Mouse (Mus musculus) Patski (cell line): ENCODE data around the gene Yy1. TPM values are rescaled to one million over a fixed set of nuclear protein-coding genes. Genes with fewer than 3 reads are reported as not detected.

Source experiments
- ATAC-seq: fragments of 100-300 bp; one replicate; pipeline ENCODE4 v1.8.0; 2021
- CTCF ChIA-PET: fragments of 350-600 bp; sonication (Branson Sonifier 250); formaldehyde crosslinking; loops from one replicate; lab custom pipeline; 2022; ENCODE audit warnings: inconsistent platforms; lab: Charles Lee
- POLR2A ChIA-PET: fragments of 350-600 bp; sonication (Branson Sonifier 250); formaldehyde crosslinking; loops from one replicate; lab custom pipeline; 2022; ENCODE audit warnings: antibody characterized with exemption, inconsistent platforms; lab: Charles Lee
- DNase-seq: peaks from one replicate; pipeline ENCODE4 v3.0.0-alpha.2; 2011; ENCODE audit warnings: low read depth, low spot score
- H3K27me3 ChIP-seq: fragments of 371-371 bp; one replicate; pipeline ENCODE4 v1.5.1; 2021
- CTCF ChIP-seq: fragments of 100-300 bp; IDR thresholded peaks from one replicate; pipeline ENCODE4 v1.5.1; 2021
- in situ Hi-C: fragments of 300-500 bp; cut with MboI; formaldehyde crosslinking; loops from 3 replicates; pipeline ENCODE4 v1.11.1; 2018; ENCODE audit warnings: low pct_unique_long_range_greater_than_20kb, mixed read lengths
- polyA plus RNA-seq: library from polyadenylated mRNA; unstranded; gene quantifications from one replicate; pipeline ENCODE4 v1.2.3, GENCODE M21; 2021

Gene Yy1
- polyA plus RNA-seq, 1 experiment from 2014 or later = 53.2 TPM

GRCm38 (mm10) chr12:108825561-108826224 lies 32.9 kb downstream of the Yy1 start:
- in situ Hi-C loops = no loop called here
- TF ChIP-seq CTCF = no peak
- DNase-seq = no peak
- H3K27me3 ChIP-seq = no peaks in the 10 kb centered on the region
- CTCF ChIA-PET = no interaction called here
- ATAC-seq = no peak
- POLR2A ChIA-PET = no interaction called here

- ChIA-PET POLR2A (no interaction called here), CTCF (no interaction called here)
- DNase-seq (no peak), ATAC-seq (no peak)
- H3K27me3 ChIP-seq = no peaks in the 10 kb centered on the region
- TF ChIP-seq CTCF = no peak
- in situ Hi-C loops = no loop called here
Measured at GRCm38 (mm10) chr12:108826282-108826957, 33.6 kb downstream of the Yy1 start.

DNA sequence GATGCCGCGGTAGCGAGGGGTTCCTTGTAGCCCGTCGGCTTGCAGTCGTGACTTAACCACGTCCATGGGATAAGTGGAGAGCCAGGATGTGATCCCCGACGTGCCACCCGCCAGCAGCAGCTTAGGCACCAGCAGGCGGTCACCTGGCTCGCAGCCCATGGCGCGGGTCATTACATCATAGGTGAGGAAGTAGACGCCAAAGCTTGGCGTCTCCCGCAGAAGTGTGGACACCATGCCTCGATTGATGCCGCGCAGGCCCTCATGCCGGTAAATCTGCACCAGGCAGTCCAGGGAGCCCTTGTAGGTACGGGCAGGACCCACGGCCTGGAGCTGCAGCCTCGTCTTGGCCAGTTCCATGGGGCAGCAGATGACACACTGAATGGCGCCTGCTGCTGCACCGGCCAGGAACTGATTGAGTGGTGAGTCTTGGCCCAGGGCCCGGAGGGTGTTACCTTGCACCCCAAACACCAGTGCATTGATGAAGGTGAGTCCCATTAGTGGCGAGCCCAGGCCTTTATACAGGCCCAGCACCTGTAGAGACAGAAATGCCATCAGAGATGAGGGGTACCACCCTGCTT lies 34.3 kb downstream of the Yy1 start:
- ATAC-seq = no peak
- DNase-seq = no peak
- ChIA-PET CTCF (interaction anchor here (1.8 kb wide), 1 partner anchor 8 kb away, joined by 5 read pairs; no protein-coding TSS in a partner anchor), POLR2A (no interaction called here)
- no peaks in the 10 kb centered on the region for H3K27me3 ChIP-seq
- TF ChIP-seq CTCF = no peak
- in situ Hi-C loops = no loop called here

DNA sequence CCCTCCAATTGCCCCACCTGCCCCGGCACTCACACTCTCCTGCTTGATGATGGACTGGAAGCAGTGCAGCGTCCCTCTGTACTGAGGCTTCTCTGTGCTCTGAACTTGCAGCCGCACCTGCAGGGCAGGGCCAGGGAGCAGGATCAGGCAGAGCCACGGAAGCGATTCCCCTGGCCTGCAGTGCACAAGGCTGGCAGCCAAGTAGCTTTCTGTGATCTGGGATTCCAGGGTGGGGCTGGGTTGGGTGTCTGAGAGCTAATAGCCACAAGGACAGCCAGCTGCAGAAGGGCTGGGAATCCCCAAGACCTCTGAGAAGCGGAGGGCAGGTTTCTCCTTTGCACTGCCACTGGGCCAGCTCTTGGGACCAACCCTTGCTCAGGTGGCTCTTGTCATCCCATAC lies 34.9 kb downstream of the Yy1 start:
- no peak for TF ChIP-seq CTCF
- in situ Hi-C loops = no loop called here
- no peaks in the 10 kb centered on the region for H3K27me3 ChIP-seq
- DNase-seq = no peak
- no peak for ATAC-seq
- ChIA-PET POLR2A (no interaction called here), CTCF (interaction anchor here (1.8 kb wide), 1 partner anchor 9 kb away, joined by 5 read pairs; no protein-coding TSS in a partner anchor)

DNA sequence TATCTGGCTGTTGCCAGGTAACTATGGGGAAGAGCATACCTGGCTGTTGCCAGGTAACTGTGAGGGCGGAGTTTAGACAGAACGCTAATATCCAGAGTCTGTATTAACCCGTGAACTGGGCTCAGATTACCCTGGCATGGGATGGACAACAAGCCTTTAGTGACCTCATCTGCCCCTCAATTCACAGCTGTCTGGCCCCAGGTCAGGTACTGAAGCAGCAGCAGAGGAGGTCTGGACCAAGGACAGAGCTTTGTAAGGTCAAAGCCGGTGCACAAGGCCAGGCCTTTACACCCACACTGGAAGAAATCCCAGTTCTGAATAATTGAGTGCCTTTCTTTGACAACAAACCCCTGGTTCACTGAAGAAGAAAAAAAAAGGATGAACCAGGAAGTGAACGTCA lies 36.9 kb downstream of the Yy1 start:
- H3K27me3 ChIP-seq = no peaks in the 10 kb centered on the region
- DNase-seq = no peak
- ChIA-PET POLR2A (interaction anchor here (0.9 to 1.0 kb wide), 2 partner anchors 10 to 16 kb away, joined by 3 to 4 read pairs; no protein-coding TSS in a partner anchor), CTCF (interaction anchor here (2.6 kb wide), 1 partner anchor 9 kb away, joined by 7 read pairs; no protein-coding TSS in a partner anchor)
- in situ Hi-C loops = no loop called here
- TF ChIP-seq CTCF = no peak
- ATAC-seq = no peak

GRCm38 (mm10) chr12:108830358-108830757 lies 37.6 kb downstream of the Yy1 start:
- in situ Hi-C loops = no loop called here
- DNase-seq (no peak), ATAC-seq (no peak)
- H3K27me3 ChIP-seq = no peaks in the 10 kb centered on the region
- ChIA-PET CTCF (interaction anchor here (0.6 to 2.6 kb wide), 2 partner anchors 10 to 32 kb away, joined by 3 to 7 read pairs; no protein-coding TSS in a partner anchor), POLR2A (interaction anchor here (0.9 to 1.2 kb wide), 3 partner anchors 10 to 38 kb away, joined by 3 to 4 read pairs (median 3); partner anchors contain the start of gene Yy1)
- TF ChIP-seq CTCF = no peak

GRCm38 (mm10) chr12:108831966-108832643 lies 39.3 kb downstream of the Yy1 start:
- in situ Hi-C loops = no loop called here
- no peaks in the 10 kb centered on the region for H3K27me3 ChIP-seq
- DNase-seq (peak; percentile 84), ATAC-seq (peak; percentile 33)
- CTCF ChIA-PET = interaction anchor here (2.6 kb wide), 1 partner anchor 12 kb away, joined by 7 read pairs; no protein-coding TSS in a partner anchor
- TF ChIP-seq CTCF = no peak
- POLR2A ChIA-PET = no interaction called here

- CTCF ChIA-PET = no interaction called here
- H3K27me3 ChIP-seq = no peaks in the 10 kb centered on the region
- ATAC-seq = no peak
- POLR2A ChIA-PET = no interaction called here
- no peak for TF ChIP-seq CTCF
- no peak for DNase-seq
- in situ Hi-C loops = no loop called here
Measured at GRCm38 (mm10) chr12:108832851-108833250, 40.1 kb downstream of the Yy1 start.

DNA sequence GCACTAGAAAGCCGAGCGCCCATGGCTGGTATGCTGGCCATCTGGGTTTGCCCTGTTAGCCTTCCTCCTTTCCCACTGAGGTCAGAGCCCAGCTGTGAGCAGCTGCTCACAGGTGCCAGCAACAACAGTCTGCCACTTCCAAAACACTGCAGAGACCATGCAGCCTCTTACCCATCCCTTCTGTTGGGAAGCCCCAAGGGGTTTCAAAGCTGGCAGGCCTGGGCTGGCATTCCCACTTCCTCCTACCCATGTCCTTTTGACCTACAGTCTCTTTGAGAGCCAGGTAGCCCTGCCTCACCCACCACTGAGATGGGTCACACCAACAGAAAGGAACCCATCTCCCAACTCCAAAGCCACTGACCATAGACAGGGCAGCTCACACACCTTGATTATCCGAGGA lies 40.6 kb downstream of the Yy1 start:
- ChIA-PET CTCF (no interaction called here), POLR2A (no interaction called here)
- no peak for ATAC-seq

DNA sequence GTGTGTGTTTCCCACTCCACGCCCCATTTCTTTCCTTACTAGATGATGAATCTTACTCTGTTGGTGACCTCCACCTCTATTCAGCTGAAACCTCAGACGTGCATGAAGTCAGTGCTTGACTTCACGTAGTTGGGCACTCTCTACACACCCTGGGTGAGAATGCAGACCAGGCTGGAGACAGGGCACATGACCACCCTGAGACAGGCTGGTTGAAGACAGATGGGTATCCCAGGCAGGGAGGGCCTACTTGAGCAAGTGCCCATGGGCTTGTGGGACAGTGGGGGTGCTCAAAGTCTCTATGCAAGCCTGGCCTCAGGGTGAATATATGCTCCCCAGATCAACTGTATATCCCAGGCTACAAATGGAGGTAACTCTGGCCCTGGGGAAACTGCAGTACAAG lies 41.6 kb downstream of the Yy1 start:
- H3K27me3 ChIP-seq = no peaks in the 10 kb centered on the region
- CTCF ChIA-PET = no interaction called here
- DNase-seq = peak; percentile 48
- ATAC-seq = no peak
- in situ Hi-C loops = no loop called here
- TF ChIP-seq CTCF = no peak
- POLR2A ChIA-PET = no interaction called here

More for the DNA sequence above, 40.6 kb downstream of the Yy1 start:
- TF ChIP-seq CTCF = no peak
- no peaks in the 10 kb centered on the region for H3K27me3 ChIP-seq
- DNase-seq = no peak
- in situ Hi-C loops = no loop called here
